Mouse (Mus musculus) forebrain, embryonic 15.5 days (tissue): ENCODE data around the gene Syt7. TPM values are rescaled to one million over a fixed set of nuclear protein-coding genes. Genes with fewer than 3 reads are reported as not detected.

Experiments used
- ATAC-seq: fragments of 200-750 bp; cut with Nextera tagmentation; replicated peaks from 2 replicates; pipeline ENCODE4 v1.8.0; 2017; ENCODE audit warnings: mild to moderate bottlenecking, moderate TSS enrichment, moderate library complexity
- H3K27ac ChIP-seq: fragments of 300-500 bp; sonication (generic); replicated peaks from 2 replicates; pipeline ENCODE4 v1.5.1; 2015; ENCODE audit warnings: mild to moderate bottlenecking, inconsistent platforms
- H3K27me3 ChIP-seq: fragments of 300-500 bp; sonication (generic); 2 replicates; pipeline ENCODE4 v1.6.1; 2015; ENCODE audit warnings: inconsistent platforms
- H3K36me3 ChIP-seq: fragments of 300-500 bp; sonication (generic); 2 replicates; pipeline ENCODE4 v1.6.1; 2015; ENCODE audit warnings: mild to moderate bottlenecking, inconsistent platforms
- H3K4me1 ChIP-seq: fragments of 300-500 bp; sonication (generic); 2 replicates; pipeline ENCODE4 v1.6.1; 2015; ENCODE audit warnings: inconsistent platforms
- H3K4me2 ChIP-seq: fragments of 300-500 bp; sonication (generic); replicated peaks from 2 replicates; pipeline ENCODE4 v1.6.1; 2015; ENCODE audit warnings: mild to moderate bottlenecking, inconsistent platforms
- H3K4me3 ChIP-seq: fragments of 300-500 bp; sonication (generic); 2 replicates; pipeline ENCODE4 v1.5.1; 2015; ENCODE audit warnings: mild to moderate bottlenecking, inconsistent platforms
- H3K9ac ChIP-seq: fragments of 300-500 bp; sonication (generic); replicated peaks from 2 replicates; pipeline ENCODE4 v1.6.1; 2015; ENCODE audit warnings: mild to moderate bottlenecking, inconsistent platforms
- H3K9me3 ChIP-seq: fragments of 300-500 bp; sonication (generic); 2 replicates; pipeline ENCODE4 v1.6.1; 2016; ENCODE audit warnings: inconsistent platforms
- WGBS: fragments of 180-500 bp; shearing (Covaris S2); methylation state at CpG from one replicate; pipeline ENCODE4 v1.1.7; 2015; ENCODE audit warnings: mixed read lengths; 5-methylcytosine and 5-hydroxymethylcytosine counted together
- polyA plus RNA-seq: library from polyadenylated mRNA; unstranded; fragments of >200 nt; fragmentation: Nextera tagmentation; extraction: Ambion mirVana; gene quantifications from 2 replicates; pipeline ENCODE4 v1.2.1, GENCODE M21; 2015

The Syt7 gene
- polyA plus RNA-seq, 1 experiment from 2014 or later, result 8.9 TPM

GRCm38 (mm10) chr19:10404424-10404823 is 15.5 kb downstream of the Syt7 start:
- peaks cover 17% of the 10 kb centered on the region for H3K4me1 ChIP-seq
- no peaks in the 10 kb centered on the region for H3K9me3 ChIP-seq
- H3K36me3 ChIP-seq, result no peaks in the 10 kb centered on the region
- WGBS, result 65% methylated on average over 10 of the region's 10 CpGs
- no peak overlapping the region for H3K9ac ChIP-seq
- H3K27me3 ChIP-seq, result no peaks in the 10 kb centered on the region
- no peak overlapping the region for H3K27ac ChIP-seq
- no peak for ATAC-seq
- H3K4me3 ChIP-seq, result no peak overlapping the region
- H3K4me2 ChIP-seq, result no peak overlapping the region

GRCm38 (mm10) chr19:10404911-10405310 is 16.0 kb downstream of the Syt7 start:
- no peak for ATAC-seq
- Histone ChIP-seq H3K27ac (no peak overlapping the region), H3K27me3 (no peaks in the 10 kb centered on the region), H3K4me1 (peaks cover 17% of the 10 kb centered on the region), H3K9ac (no peak overlapping the region), H3K36me3 (no peaks in the 10 kb centered on the region), H3K9me3 (no peaks in the 10 kb centered on the region), H3K4me2 (no peak overlapping the region), H3K4me3 (no peak overlapping the region)
- 49% methylated on average over 2 of the region's 2 CpGs for WGBS

GRCm38 (mm10) chr19:10413701-10414242 is 24.9 kb downstream of the Syt7 start:
- peak overlapping the region; percentile 77 for H3K27ac ChIP-seq

GRCm38 (mm10) chr19:10415508-10415907 is 26.6 kb downstream of the Syt7 start:
- no peak for ATAC-seq
- Histone ChIP-seq H3K4me2 (no peak overlapping the region), H3K4me1 (peaks cover 26% of the 10 kb centered on the region), H3K27ac (no peak overlapping the region), H3K9me3 (no peaks in the 10 kb centered on the region), H3K4me3 (no peak overlapping the region), H3K27me3 (no peaks in the 10 kb centered on the region), H3K9ac (no peak overlapping the region), H3K36me3 (no peaks in the 10 kb centered on the region)
- WGBS, result 75% methylated on average over 5 of the region's 5 CpGs

More at GRCm38 (mm10) chr19:10413701-10414242, 24.9 kb downstream of the Syt7 start:
- H3K4me1 ChIP-seq, result peaks cover 26% of the 10 kb centered on the region
- H3K4me3 ChIP-seq, result peak overlapping the region; percentile 40
- under 1% methylated on average over 19 of the region's 19 CpGs for WGBS
- no peaks in the 10 kb centered on the region for H3K36me3 ChIP-seq
- H3K4me2 ChIP-seq, result peak overlapping the region; percentile 55
- no peaks in the 10 kb centered on the region for H3K27me3 ChIP-seq
- peak overlapping the region; percentile 7; the same call in 1 of the 2 replicates for H3K9ac ChIP-seq
- ATAC-seq, result peak; percentile 90
- H3K9me3 ChIP-seq, result no peaks in the 10 kb centered on the region

GRCm38 (mm10) chr19:10416889-10417288 is 28.0 kb downstream of the Syt7 start:
- 49% methylated on average over 8 of the region's 8 CpGs for WGBS
- H3K27ac ChIP-seq, result no peak overlapping the region
- no peak for ATAC-seq
- H3K4me3 ChIP-seq, result no peak overlapping the region
- no peaks in the 10 kb centered on the region for H3K36me3 ChIP-seq
- no peaks in the 10 kb centered on the region for H3K27me3 ChIP-seq
- no peak overlapping the region for H3K9ac ChIP-seq
- H3K4me2 ChIP-seq, result no peak overlapping the region
- no peaks in the 10 kb centered on the region for H3K9me3 ChIP-seq
- H3K4me1 ChIP-seq, result peaks cover 32% of the 10 kb centered on the region

- no peaks in the 10 kb centered on the region for H3K36me3 ChIP-seq
- H3K9ac ChIP-seq, result no peak overlapping the region
- no peaks in the 10 kb centered on the region for H3K9me3 ChIP-seq
- H3K27ac ChIP-seq, result no peak overlapping the region
- peaks cover 37% of the 10 kb centered on the region for H3K4me1 ChIP-seq
- H3K27me3 ChIP-seq, result no peaks in the 10 kb centered on the region
- ATAC-seq, result no peak
- no peak overlapping the region for H3K4me2 ChIP-seq
- no peak overlapping the region for H3K4me3 ChIP-seq
- 62% methylated on average over 12 of the region's 12 CpGs for WGBS
Measured at GRCm38 (mm10) chr19:10417436-10417835, 28.5 kb downstream of the Syt7 start.

GRCm38 (mm10) chr19:10421986-10422976 is 33.4 kb downstream of the Syt7 start:
- Histone ChIP-seq H3K9me3 (no peaks in the 10 kb centered on the region), H3K9ac (peak overlapping the region; percentile 15; the same call in 1 of the 2 replicates), H3K27me3 (no peaks in the 10 kb centered on the region), H3K27ac (no peak overlapping the region), H3K4me2 (peak overlapping the region; percentile 43), H3K4me3 (peak overlapping the region; percentile 23), H3K36me3 (no peaks in the 10 kb centered on the region), H3K4me1 (peaks cover 24% of the 10 kb centered on the region)
- ATAC-seq, result no peak; the same call in 1 of the 2 replicates
- whole genome bisulfite sequencing, result 4% methylated on average over 50 of the region's 53 CpGs

- Histone ChIP-seq H3K9me3 (no peaks in the 10 kb centered on the region), H3K27ac (no peak overlapping the region), H3K27me3 (no peaks in the 10 kb centered on the region), H3K4me3 (no peak overlapping the region), H3K36me3 (no peaks in the 10 kb centered on the region), H3K4me2 (no peak overlapping the region), H3K4me1 (peaks cover 23% of the 10 kb centered on the region), H3K9ac (no peak overlapping the region)
- 35% methylated on average over 1 of the region's 1 CpGs for WGBS
- ATAC-seq, result no peak
Measured at GRCm38 (mm10) chr19:10424751-10425150, 35.9 kb downstream of the Syt7 start.

GRCm38 (mm10) chr19:10425484-10426270 is 36.8 kb downstream of the Syt7 start:
- Histone ChIP-seq H3K4me3 (no peak overlapping the region), H3K9me3 (no peaks in the 10 kb centered on the region), H3K9ac (no peak overlapping the region), H3K4me1 (peaks cover 27% of the 10 kb centered on the region), H3K27me3 (no peaks in the 10 kb centered on the region), H3K27ac (no peak overlapping the region), H3K36me3 (no peaks in the 10 kb centered on the region), H3K4me2 (no peak overlapping the region)
- WGBS, result 51% methylated on average over 13 of the region's 13 CpGs
- no peak for ATAC-seq

- no peaks in the 10 kb centered on the region for H3K9me3 ChIP-seq
- 51% methylated on average over 25 of the region's 25 CpGs for WGBS
- H3K4me3 ChIP-seq, result no peak overlapping the region
- no peaks in the 10 kb centered on the region for H3K36me3 ChIP-seq
- H3K9ac ChIP-seq, result no peak overlapping the region
- H3K27ac ChIP-seq, result no peak overlapping the region
- ATAC-seq, result no peak
- no peaks in the 10 kb centered on the region for H3K27me3 ChIP-seq
- H3K4me2 ChIP-seq, result no peak overlapping the region
- peaks cover 28% of the 10 kb centered on the region for H3K4me1 ChIP-seq
Measured at GRCm38 (mm10) chr19:10426312-10426711, 37.4 kb downstream of the Syt7 start.

GRCm38 (mm10) chr19:10426793-10427192 is 37.9 kb downstream of the Syt7 start:
- 53% methylated on average over 6 of the region's 6 CpGs for WGBS
- ATAC-seq, result no peak
- no peaks in the 10 kb centered on the region for H3K36me3 ChIP-seq
- H3K4me2 ChIP-seq, result no peak overlapping the region
- no peaks in the 10 kb centered on the region for H3K27me3 ChIP-seq
- no peak overlapping the region for H3K27ac ChIP-seq
- H3K4me1 ChIP-seq, result peaks cover 28% of the 10 kb centered on the region
- no peak overlapping the region for H3K4me3 ChIP-seq
- H3K9ac ChIP-seq, result no peak overlapping the region
- H3K9me3 ChIP-seq, result no peaks in the 10 kb centered on the region

- WGBS, result 85% methylated on average over 9 of the region's 9 CpGs
- no peak for ATAC-seq
- H3K4me1 ChIP-seq, result peaks cover 27% of the 10 kb centered on the region
Measured at GRCm38 (mm10) chr19:10427431-10427830, 38.5 kb downstream of the Syt7 start.

More at GRCm38 (mm10) chr19:10427431-10427830, 38.5 kb downstream of the Syt7 start:
- Histone ChIP-seq H3K27ac (no peak overlapping the region), H3K4me3 (no peak overlapping the region), H3K27me3 (no peaks in the 10 kb centered on the region), H3K36me3 (no peaks in the 10 kb centered on the region), H3K4me2 (no peak overlapping the region), H3K9ac (no peak overlapping the region), H3K9me3 (no peaks in the 10 kb centered on the region)
